Mouse (Mus musculus): ENCODE results near the gene Sphk1. TPM values are rescaled to one million over a fixed set of nuclear protein-coding genes. Genes with fewer than 3 reads are reported as not detected.
"Not testable (repeated sequence)": the region's sequence is repeated elsewhere in the genome, so short reads cannot be mapped to it uniquely, and the experiment has no call there.

Gene Sphk1
- 7.6 and 9.3 TPM in 2 replicates for polyA plus RNA-seq (2016; fragmentation: Nextera tagmentation; extraction: Ambion mirVana)

DNA sequence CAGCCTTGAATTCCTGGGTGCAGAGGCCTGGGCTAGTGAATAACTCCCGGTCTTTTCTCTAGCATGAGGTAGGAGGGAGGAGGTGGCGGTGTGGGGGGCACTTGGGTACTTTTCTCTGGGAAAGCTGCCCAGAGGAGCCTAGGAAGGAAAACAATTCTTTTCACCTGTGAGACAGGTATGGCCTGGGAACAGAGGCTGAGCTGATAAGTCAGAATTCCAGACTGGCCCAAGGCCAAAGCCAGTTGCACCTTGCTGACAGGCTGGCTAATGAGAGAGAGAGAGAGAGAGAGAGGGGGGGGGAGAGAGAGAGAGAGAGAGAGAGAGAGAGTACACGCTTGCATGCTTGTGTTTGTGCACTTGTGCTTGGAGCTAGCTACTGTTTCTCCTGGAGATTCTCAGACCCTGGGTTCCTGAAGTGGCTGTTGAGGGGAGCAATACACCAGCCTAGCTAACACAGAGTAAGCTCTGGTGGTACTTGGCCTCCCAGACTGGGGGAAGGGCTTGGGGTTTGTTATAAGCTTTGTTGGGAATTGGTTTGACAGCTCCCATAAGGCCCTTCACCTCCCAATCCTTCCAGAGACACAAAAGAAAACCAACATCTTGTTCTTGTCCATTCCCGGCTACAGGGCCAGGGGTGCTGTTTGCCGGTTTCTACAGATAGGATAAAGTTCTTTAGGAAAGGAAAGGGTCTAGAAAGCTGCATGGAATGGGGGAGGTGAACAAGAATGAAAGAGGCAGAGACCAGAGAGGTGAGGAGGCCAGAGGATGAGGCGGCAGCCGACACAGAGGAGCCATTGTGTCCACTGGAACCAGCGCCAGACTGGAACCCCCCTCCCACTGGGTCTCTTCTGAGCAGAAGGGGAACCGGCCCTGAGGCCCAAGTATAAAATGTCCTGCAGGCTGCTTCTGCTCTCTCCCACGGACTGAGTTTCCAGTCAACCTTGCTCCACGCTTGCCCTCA is at the start of gene Sphk1:
Gene Sphk1, plus strand, starts transcription at position 739 of the 961 bp plus-strand sequence.
- Histone ChIP-seq H3K27ac (no peak within 1 kb of the TSS), H3K27me3 (replicated peaks) (peaks cover 58% of the 10 kb centered on the region), H3K4me3 (peak within 1 kb of the TSS; percentile 43), H3K9ac (peak within 1 kb of the TSS; percentile 51), H3K36me3 (no peaks in the 10 kb centered on the region), H3K4me2 (replicated peaks) (peak within 1 kb of the TSS; percentile 72), H3K4me1 (peaks cover 48% of the 10 kb centered on the region), H3K9me3 (no peaks in the 10 kb centered on the region)
- no peak for ATAC-seq (ENCODE audit: low FRiP score, low read depth)
- WGBS = 26% methylated on average over 11 of the region's 11 CpGs

DNA sequence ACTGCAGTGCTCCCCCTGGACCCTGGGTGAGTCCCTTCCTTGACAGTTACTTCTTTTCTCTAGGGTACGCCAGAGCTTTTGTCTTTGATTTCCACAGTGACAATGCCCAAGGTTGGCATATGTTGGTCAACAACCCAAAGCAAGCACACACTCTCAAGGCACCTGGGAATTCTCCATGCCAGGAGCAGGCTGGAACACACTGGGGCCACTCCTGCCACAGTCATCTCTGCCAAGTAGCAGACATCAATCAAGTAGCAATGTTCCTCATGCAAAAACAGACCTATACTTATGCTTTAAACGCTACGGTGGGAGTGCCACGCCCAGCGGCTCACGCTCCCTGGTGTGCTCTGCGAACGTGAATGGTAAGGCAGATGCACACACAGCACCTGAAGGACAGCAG is 49.8 kb upstream of the Sphk1 start:
- Histone ChIP-seq H3K9ac (no peak overlapping the region), H3K9me3 (no peaks in the 10 kb centered on the region), H3K4me1 (no peaks in the 10 kb centered on the region), H3K27ac (no peak overlapping the region), H3K4me3 (no peak overlapping the region), H3K36me3 (peaks cover 96% of the 10 kb centered on the region), H3K4me2 (replicated peaks) (no peak overlapping the region), H3K27me3 (replicated peaks) (no peaks in the 10 kb centered on the region)
- ATAC-seq (ENCODE audit: low FRiP score, low read depth) = no peak
- 95% methylated on average over 8 of the region's 8 CpGs for WGBS

DNA sequence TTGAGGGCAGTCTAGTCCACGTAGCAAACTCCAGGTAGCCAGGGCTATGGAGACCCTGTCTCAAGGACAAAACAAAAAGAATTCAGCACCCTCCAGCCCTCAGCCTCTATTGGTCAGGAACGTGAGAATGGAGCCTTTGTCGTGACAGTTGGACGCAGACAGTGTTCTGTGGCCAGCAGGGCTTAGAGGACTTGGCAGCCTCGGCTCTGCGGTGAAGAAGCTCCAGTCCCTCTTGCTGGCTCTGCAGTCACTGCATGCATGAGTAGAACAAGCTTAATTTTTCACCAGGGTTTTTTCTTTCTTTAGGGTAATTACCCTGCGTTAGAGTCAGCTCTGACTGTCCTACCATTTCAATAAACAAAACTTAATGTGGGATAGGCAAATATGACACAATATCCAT is 48.9 kb upstream of the Sphk1 start:
- no peaks in the 10 kb centered on the region for H3K27me3 ChIP-seq (replicated peaks)
- no peak overlapping the region for H3K27ac ChIP-seq
- ATAC-seq (ENCODE audit: low FRiP score, low read depth) = no peak
- 88% methylated on average over 7 of the region's 7 CpGs for WGBS
- H3K9ac ChIP-seq = no peak overlapping the region
- H3K4me2 ChIP-seq (replicated peaks) = no peak overlapping the region
- H3K4me3 ChIP-seq = no peak overlapping the region
- H3K4me1 ChIP-seq = no peaks in the 10 kb centered on the region
- H3K36me3 ChIP-seq = peaks cover 96% of the 10 kb centered on the region
- no peaks in the 10 kb centered on the region for H3K9me3 ChIP-seq

DNA sequence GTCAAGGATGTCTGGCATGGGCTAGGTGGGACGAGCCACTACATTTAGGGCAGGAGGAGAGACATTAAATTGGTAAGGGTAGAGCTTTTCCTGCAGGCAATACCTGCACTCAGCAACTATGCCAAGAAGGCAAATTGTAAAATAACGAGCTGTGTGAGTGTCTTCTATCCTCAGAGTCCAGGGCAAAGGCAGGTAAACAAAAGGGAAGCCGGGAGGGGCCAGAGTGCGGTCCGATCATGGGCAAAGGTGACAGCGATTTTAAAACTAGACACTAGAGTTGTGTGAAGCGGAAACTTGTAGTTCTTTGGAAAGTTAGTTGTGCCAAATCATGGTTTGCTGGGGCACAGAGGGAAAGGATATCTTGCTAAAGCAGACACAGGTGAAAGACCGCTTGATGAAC is 46.5 kb upstream of the Sphk1 start:
- no peak for ATAC-seq (ENCODE audit: low FRiP score, low read depth)
- H3K4me2 ChIP-seq (replicated peaks) = no peak overlapping the region
- WGBS = 94% methylated on average over 8 of the region's 8 CpGs

DNA sequence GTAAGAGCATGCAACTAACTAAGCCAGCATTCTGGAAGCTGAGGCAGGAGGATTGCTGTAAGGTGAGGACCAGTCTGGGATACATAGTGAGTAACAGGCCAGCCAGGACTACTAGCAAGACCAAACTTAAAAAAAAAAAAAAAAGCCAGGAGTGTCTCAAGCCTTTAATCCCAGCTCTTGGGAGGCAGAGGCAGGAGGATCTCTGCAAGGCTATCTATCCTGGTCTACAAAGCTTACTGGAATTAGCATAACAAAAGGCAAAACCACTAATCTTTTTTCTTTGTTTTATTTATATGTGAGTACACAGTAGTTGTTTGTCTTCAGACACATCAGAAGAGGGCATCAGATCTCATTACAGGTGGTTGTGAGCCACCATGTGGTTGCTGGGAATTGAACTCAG is 42.5 kb upstream of the Sphk1 start:
- Histone ChIP-seq H3K36me3 (peaks cover 44% of the 10 kb centered on the region), H3K27ac (no peak overlapping the region)
- ATAC-seq (ENCODE audit: low FRiP score, low read depth) = no peak

More for the DNA sequence above, 46.5 kb upstream of the Sphk1 start:
- Histone ChIP-seq H3K27ac (no peak overlapping the region), H3K9me3 (no peaks in the 10 kb centered on the region), H3K9ac (no peak overlapping the region), H3K36me3 (peaks cover 81% of the 10 kb centered on the region), H3K27me3 (replicated peaks) (no peaks in the 10 kb centered on the region), H3K4me3 (no peak overlapping the region), H3K4me1 (peaks cover 4% of the 10 kb centered on the region)

DNA sequence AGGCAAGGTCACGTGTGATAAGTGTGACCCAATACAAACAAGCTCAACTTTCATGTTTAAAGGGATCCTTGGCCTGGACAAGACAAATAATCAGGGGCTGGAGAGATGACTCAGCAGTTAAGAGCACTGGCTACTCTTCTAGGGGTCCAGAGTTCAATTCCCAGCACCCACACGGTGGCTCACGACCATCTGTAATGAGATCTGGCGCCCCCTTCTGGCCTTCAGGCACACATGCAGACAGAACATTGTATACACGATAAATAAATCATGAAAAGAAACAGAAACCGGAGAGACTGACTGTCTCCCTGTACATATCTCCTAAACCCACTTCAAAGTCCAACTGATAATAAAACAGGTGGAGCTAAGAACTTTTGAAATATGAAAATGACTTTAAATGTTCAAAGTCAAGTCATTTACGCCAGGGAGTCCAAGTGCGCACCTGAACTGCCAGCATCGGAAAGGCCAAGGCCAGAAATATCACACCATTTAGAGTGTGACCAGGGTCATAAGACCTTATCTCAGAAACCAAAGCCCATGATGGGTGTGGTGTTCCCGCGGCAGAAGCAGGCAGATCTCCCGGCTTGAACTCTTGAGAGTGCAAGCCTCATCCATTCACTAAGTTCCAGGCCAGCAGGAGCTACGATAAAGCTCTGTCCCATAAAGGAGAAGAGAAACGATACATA is 41.9 kb upstream of the Sphk1 start:
- H3K4me1 ChIP-seq = peaks cover 4% of the 10 kb centered on the region
- no peak for ATAC-seq (ENCODE audit: low FRiP score, low read depth)
- peak overlapping the region; percentile 95; the same call in 1 of the 2 replicates for H3K9ac ChIP-seq
- H3K36me3 ChIP-seq = peaks cover 38% of the 10 kb centered on the region
- no peaks in the 10 kb centered on the region for H3K27me3 ChIP-seq (replicated peaks)
- 79% methylated on average over 14 of the region's 14 CpGs for WGBS
- H3K27ac ChIP-seq = no peak overlapping the region
- H3K4me3 ChIP-seq = peak overlapping the region; percentile 99
- H3K4me2 ChIP-seq (replicated peaks) = peak overlapping the region; percentile 79
- no peaks in the 10 kb centered on the region for H3K9me3 ChIP-seq

More for the DNA sequence above, 42.5 kb upstream of the Sphk1 start:
- Histone ChIP-seq H3K9ac (no peak overlapping the region), H3K4me3 (no peak overlapping the region), H3K9me3 (no peaks in the 10 kb centered on the region), H3K4me2 (replicated peaks) (no peak overlapping the region), H3K27me3 (replicated peaks) (no peaks in the 10 kb centered on the region), H3K4me1 (peaks cover 4% of the 10 kb centered on the region)

DNA sequence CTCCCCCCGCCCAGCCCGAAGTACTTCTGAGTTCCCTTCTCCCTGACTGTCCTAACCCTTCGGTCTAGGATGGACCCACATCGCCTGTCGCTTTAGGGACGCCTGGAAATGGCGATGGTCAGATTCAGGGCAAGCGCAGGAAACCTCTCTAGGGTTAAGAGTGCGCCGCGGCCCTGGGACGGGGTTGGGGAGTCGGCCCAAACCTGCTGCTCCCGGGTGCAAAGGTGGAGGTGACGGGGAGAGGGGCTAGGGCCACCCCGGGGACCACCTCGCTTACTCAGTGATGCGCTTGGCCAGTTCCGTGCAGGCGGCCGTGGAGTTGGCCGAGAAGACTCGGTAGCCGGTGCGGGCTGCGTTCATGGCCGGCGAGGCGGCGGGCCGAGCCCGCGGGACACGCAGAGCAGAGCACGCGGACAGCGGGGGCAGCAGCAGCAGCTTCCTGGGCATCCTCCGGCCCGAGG is 40.9 kb upstream of the Sphk1 start:
- peak overlapping the region; percentile 91 for H3K27ac ChIP-seq
- peak overlapping the region; percentile 79 for H3K4me2 ChIP-seq (replicated peaks)
- peak overlapping the region; percentile 95 for H3K9ac ChIP-seq
- no peaks in the 10 kb centered on the region for H3K9me3 ChIP-seq
- H3K4me1 ChIP-seq = peaks cover 8% of the 10 kb centered on the region
- H3K36me3 ChIP-seq = peaks cover 29% of the 10 kb centered on the region
- under 1% methylated on average over 39 of the region's 39 CpGs for WGBS
- peak; percentile 74 for ATAC-seq (ENCODE audit: low FRiP score, low read depth)
- H3K27me3 ChIP-seq (replicated peaks) = no peaks in the 10 kb centered on the region
- peak overlapping the region; percentile 99 for H3K4me3 ChIP-seq

DNA sequence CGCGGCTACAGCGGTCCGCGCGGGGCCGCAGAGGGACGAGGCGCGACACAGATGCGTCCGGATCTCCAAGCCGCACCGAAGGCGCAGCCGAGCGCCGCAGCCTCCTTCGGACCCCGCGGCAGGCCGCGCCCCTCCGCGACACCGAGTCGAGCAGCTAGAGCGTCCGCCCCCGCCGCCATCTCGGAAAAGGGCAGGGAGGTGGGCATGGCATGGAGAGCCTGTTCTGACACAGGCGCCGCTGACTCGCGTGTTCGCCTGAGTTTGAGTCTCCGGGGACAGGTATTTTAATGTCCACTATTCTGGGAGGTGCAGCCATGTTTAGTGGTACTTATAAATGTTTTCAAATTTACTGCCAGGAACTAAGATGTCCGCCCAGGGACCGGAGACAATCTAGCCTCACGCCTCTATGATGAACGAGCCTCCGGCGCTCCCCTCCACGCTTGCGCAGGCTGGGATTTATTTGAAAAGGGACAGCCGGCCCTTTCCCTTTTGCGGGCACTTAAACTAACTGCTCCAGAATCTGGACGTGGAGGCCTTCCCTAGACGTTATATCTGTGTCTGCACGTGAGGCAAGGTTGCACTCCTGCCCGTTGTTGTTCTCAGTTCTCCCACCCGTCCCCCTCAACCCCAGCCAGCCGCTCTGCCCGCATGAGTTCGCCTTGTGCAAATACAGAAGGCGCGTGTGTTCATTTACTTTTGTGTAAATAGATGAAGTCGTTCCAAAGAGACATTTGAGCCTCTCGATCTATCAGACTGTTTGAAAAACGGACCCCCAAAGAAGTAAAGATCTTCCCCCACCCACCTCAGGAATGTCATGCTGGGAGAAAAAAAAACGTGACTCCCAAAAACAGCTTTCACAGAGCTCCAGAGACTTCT is 40.3 kb upstream of the Sphk1 start:
- peaks cover 8% of the 10 kb centered on the region for H3K4me1 ChIP-seq
- ATAC-seq (ENCODE audit: low FRiP score, low read depth) = peak; percentile 89
- H3K9me3 ChIP-seq = no peaks in the 10 kb centered on the region
- H3K27me3 ChIP-seq (replicated peaks) = no peaks in the 10 kb centered on the region
- peak overlapping the region; percentile 95 for H3K9ac ChIP-seq
- peaks cover 23% of the 10 kb centered on the region for H3K36me3 ChIP-seq
- H3K4me3 ChIP-seq = peak overlapping the region; percentile 99
- under 1% methylated on average over 62 of the region's 62 CpGs for WGBS
- H3K4me2 ChIP-seq (replicated peaks) = peak overlapping the region; percentile 79
- peak overlapping the region; percentile 91 for H3K27ac ChIP-seq

DNA sequence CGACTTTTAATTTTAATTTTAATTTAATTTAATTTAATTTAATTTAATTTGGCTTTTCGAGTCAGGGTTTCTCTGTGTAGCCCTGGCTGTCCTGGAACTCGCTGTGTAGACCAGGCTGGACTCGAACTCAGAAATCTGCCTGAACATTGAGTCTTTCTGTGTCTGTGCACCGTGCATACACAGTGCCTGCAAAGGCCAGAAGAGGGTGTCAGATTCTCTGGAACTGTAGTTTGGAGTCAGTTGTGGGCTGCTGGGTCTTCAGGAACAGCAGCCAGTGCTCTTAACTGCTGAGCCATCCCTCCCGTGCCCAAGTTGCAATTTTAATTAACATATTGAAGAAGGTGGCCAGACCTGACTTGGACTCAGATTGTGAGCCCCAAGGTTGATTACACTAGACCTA is 39.4 kb upstream of the Sphk1 start:
- H3K9ac ChIP-seq = no peak overlapping the region
- 76% methylated on average over 6 of the region's 6 CpGs for WGBS
- no peaks in the 10 kb centered on the region for H3K27me3 ChIP-seq (replicated peaks)
- ATAC-seq (ENCODE audit: low FRiP score, low read depth) = no peak
- no peak overlapping the region for H3K4me3 ChIP-seq
- no peaks in the 10 kb centered on the region for H3K9me3 ChIP-seq
- peaks cover 8% of the 10 kb centered on the region for H3K4me1 ChIP-seq
- peaks cover 14% of the 10 kb centered on the region for H3K36me3 ChIP-seq
- H3K27ac ChIP-seq = no peak overlapping the region
- H3K4me2 ChIP-seq (replicated peaks) = peak overlapping the region; percentile 79; the same call in 1 of the 2 replicates

DNA sequence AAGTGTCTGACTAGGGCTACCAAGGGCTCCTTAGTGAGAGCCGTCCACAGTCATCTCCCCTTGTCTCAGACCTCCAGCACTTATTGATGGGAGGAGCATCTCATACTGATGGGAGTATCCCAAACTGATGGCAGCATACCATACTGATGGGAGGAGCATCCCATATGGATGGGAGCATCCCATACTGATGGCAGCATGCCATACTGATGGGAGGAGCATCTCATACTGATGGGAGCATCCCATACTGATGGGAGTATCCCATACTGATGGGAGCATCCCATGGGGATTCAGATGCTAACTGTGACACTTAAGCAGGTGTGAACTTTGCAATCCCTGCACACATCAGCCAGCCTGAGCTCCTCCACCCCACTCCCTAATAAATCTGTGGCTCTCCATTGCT is 38.2 kb upstream of the Sphk1 start:
- H3K36me3 ChIP-seq; H3K27ac ChIP-seq; H3K27me3 ChIP-seq (replicated peaks); H3K4me3 ChIP-seq; H3K9me3 ChIP-seq; ATAC-seq (ENCODE audit: low FRiP score, low read depth); H3K4me1 ChIP-seq; H3K9ac ChIP-seq; H3K4me2 ChIP-seq (replicated peaks): not testable (repeated sequence)
- 71% methylated on average over 1 of the region's 1 CpGs for WGBS

DNA sequence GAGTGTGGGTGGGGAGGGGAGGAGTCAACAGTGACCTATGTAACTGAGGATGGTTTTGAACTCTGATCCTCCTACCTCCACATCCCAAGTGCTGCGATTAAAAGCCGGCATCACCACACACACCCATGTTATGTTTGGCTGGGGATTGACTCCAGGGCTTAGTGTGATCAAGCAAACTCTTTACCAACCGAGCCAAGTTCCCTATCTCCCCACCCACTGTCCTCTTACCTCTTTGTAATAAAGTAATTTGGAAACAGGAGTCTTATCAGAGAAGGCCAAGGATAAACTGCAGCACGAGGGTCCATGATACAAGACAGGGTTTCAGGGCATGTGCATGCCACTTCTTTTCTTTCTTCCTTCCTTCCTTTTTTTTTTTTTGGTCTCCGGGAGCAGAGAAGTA is 37.5 kb upstream of the Sphk1 start:
- H3K36me3 ChIP-seq = no peaks in the 10 kb centered on the region
- no peak overlapping the region for H3K4me2 ChIP-seq (replicated peaks)
- no peak overlapping the region for H3K9ac ChIP-seq
- H3K9me3 ChIP-seq = no peaks in the 10 kb centered on the region
- H3K27ac ChIP-seq = no peak overlapping the region
- 83% methylated on average over 5 of the region's 5 CpGs for WGBS
- ATAC-seq (ENCODE audit: low FRiP score, low read depth) = no peak
- no peaks in the 10 kb centered on the region for H3K27me3 ChIP-seq (replicated peaks)
- H3K4me3 ChIP-seq = no peak overlapping the region
- H3K4me1 ChIP-seq = peaks cover 8% of the 10 kb centered on the region
